Mouse (Mus musculus) lung, embryonic 16.5 days (tissue): ENCODE measurements around the gene Telo2. TPM values are rescaled to one million over a fixed set of nuclear protein-coding genes. Genes with fewer than 3 reads are reported as not detected.

Experiments used
- polyA plus RNA-seq: library from polyadenylated mRNA; unstranded; fragments of >200 nt; fragmentation: Nextera tagmentation; extraction: Ambion mirVana; gene quantifications from 2 replicates; pipeline ENCODE4 v1.2.1, GENCODE M21; 2015

The Telo2 gene
- polyA plus RNA-seq, 1 experiment from 2014 or later: 42.4 TPM

Other genes starting within 250 kb of the Telo2 start
- 1.2 and 1.9 TPM in 2 replicates for gene Igfals, start 250.0 kb downstream of the Telo2 start, polyA plus RNA-seq
- gene Nubp2, start 229.6 kb downstream of the Telo2 start, polyA plus RNA-seq: 48.5 and 55.0 TPM in 2 replicates
- gene Spsb3, start 229.3 kb downstream of the Telo2 start, polyA plus RNA-seq: 41.1 and 43.3 TPM in 2 replicates
- gene Eme2, start 220.9 kb downstream of the Telo2 start, polyA plus RNA-seq: 28.4 and 29.1 TPM in 2 replicates
- 82.8 and 89.0 TPM in 2 replicates for gene Mrps34, start 220.9 kb downstream of the Telo2 start, polyA plus RNA-seq
- gene Nme3, start 219.5 kb downstream of the Telo2 start, polyA plus RNA-seq: 74.7 and 74.9 TPM in 2 replicates
- 25.6 and 28.9 TPM in 2 replicates for gene Mapk8ip3, start 179.0 kb downstream of the Telo2 start, polyA plus RNA-seq
- gene Jpt2, start 155.3 kb downstream of the Telo2 start, polyA plus RNA-seq: 141 and 148 TPM in 2 replicates
- gene Cramp1l, start 100.2 kb downstream of the Telo2 start, polyA plus RNA-seq: 5.0 and 5.7 TPM in 2 replicates
- 16.8 and 17.1 TPM in 2 replicates for gene Ift140, start 99.9 kb downstream of the Telo2 start, polyA plus RNA-seq
- gene Tmem204, start 32.4 kb downstream of the Telo2 start, polyA plus RNA-seq: 108 and 122 TPM in 2 replicates
- 0.19 TPM in 1 of 2 replicates, not detected in the other for gene Ptx4, start 4.8 kb upstream of the Telo2 start, polyA plus RNA-seq
- 22.1 and 22.5 TPM in 2 replicates for gene Clcn7, start 17.4 kb upstream of the Telo2 start, polyA plus RNA-seq
- gene Ccdc154, start 46.5 kb upstream of the Telo2 start, polyA plus RNA-seq: 0.73 and 1.1 TPM in 2 replicates
- 11.5 and 13.1 TPM in 2 replicates for gene Gm38655, start 59.5 kb upstream of the Telo2 start, polyA plus RNA-seq
- gene BC003965, start 68.6 kb upstream of the Telo2 start, polyA plus RNA-seq: 28.9 and 30.9 TPM in 2 replicates
- gene Unkl, start 72.4 kb upstream of the Telo2 start, polyA plus RNA-seq: 10.7 and 10.8 TPM in 2 replicates
- 48.3 and 51.2 TPM in 2 replicates for gene Gnptg, start 124.2 kb upstream of the Telo2 start, polyA plus RNA-seq
- gene Tsr3, start 124.2 kb upstream of the Telo2 start, polyA plus RNA-seq: 43.4 and 43.6 TPM in 2 replicates
- 1.3 and 1.6 TPM in 2 replicates for gene Baiap3, start 140.4 kb upstream of the Telo2 start, polyA plus RNA-seq
- 625 and 662 TPM in 2 replicates for gene Ube2i, start 158.7 kb upstream of the Telo2 start, polyA plus RNA-seq
- 0.80 and 0.82 TPM in 2 replicates for gene Prss34, start 182.4 kb upstream of the Telo2 start, polyA plus RNA-seq
- not detected in 2 replicates for gene Prss28, start 192.7 kb upstream of the Telo2 start, polyA plus RNA-seq
- gene Prss29, start 202.7 kb upstream of the Telo2 start, polyA plus RNA-seq: not detected in 2 replicates
- 0.26 and 0.54 TPM in 2 replicates for gene Tpsab1, start 229.6 kb upstream of the Telo2 start, polyA plus RNA-seq